Mouse (Mus musculus) macrophage (primary cell): ENCODE results near the gene Dync1li1. TPM values are rescaled to one million over a fixed set of nuclear protein-coding genes. Genes with fewer than 3 reads are reported as not detected.
"Not testable (repeated sequence)": the region's sequence is repeated elsewhere in the genome, so short reads cannot be mapped to it uniquely, and the experiment has no call there.

ENCODE experiments used
- H3K27ac ChIP-seq: fragments of 350-480 bp; formaldehyde crosslinking; 2 replicates; pipeline ENCODE4 v1.9.0; 2021
- H3K36me3 ChIP-seq: fragments of 350-480 bp; formaldehyde crosslinking; 2 replicates; pipeline ENCODE4 v1.9.0; 2021; ENCODE audit errors: inconsistent target
- H3K4me3 ChIP-seq: fragments of 350-480 bp; formaldehyde crosslinking; 2 replicates; pipeline ENCODE4 v1.9.0; 2021; ENCODE audit errors: inconsistent target
- H3K79me2 ChIP-seq: fragments of 350-480 bp; formaldehyde crosslinking; 2 replicates; pipeline ENCODE4 v1.9.0; 2021; ENCODE audit errors: inconsistent target
- WGBS: methylation state at CpG from one replicate; pipeline ENCODE4 v1.1.7; 2026; ENCODE audit warnings: inconsistent platforms; ENCODE audit not compliant: missing documents; 5-methylcytosine and 5-hydroxymethylcytosine counted together
- polyA plus RNA-seq: library from polyadenylated mRNA; stranded (reverse); fragments of 250-400 nt; gene quantifications from 3 replicates; pipeline ENCODE4 v1.2.4, GENCODE M21; 2018; ENCODE audit warnings: inconsistent platforms
- total RNA-seq, 78 experiments: library from RNA; depleted of rRNA; stranded (reverse); fragments of 250-400 nt; gene quantifications; 1 replicate in 9 of 78; 2 replicates in 24 of 78; 3 replicates in 43 of 78; 4 replicates in 2 of 78; pipeline ENCODE4 v1.2.4; 2018; ENCODE audit warnings: inconsistent platforms in 56 of 78

Dync1li1 gene
- 100 to 1,000 TPM in 1 of 26 experiments, 10 to 100 TPM in 25; 34.1 to 104 (median 52.5) TPM for total RNA-seq (2018; cell fraction: chromatin; rRNA removed)
- total RNA-seq (2018; cell fraction: cytosol; rRNA removed): 10 to 100 TPM; 46.7 to 70.7 (median 53.5) TPM
- total RNA-seq (2018; cell fraction: nucleus; rRNA removed): 10 to 100 TPM; 35.0 to 59.1 (median 50.4) TPM
- 39.8 to 54.4 TPM (median 39.9 TPM) in 3 replicates for polyA plus RNA-seq

- 1% methylated on average over 55 of the region's 57 CpGs for WGBS
- H3K36me3 ChIP-seq: no peaks in the 10 kb centered on the region
- H3K79me2 ChIP-seq: peaks cover 39% of the 10 kb centered on the region
- peak within 1 kb of the TSS; percentile 54 for H3K27ac ChIP-seq
- peak within 1 kb of the TSS; percentile 59 for H3K4me3 ChIP-seq
Observed at GRCm38 (mm10) chr9:114688252-114688952, at the start of gene Dync1li1. Gene Dync1li1 (plus strand): TSS chr9:114688790.

- Histone ChIP-seq H3K36me3 (no peaks in the 10 kb centered on the region), H3K27ac (peak overlapping the region; percentile 46), H3K79me2 (peaks cover 53% of the 10 kb centered on the region), H3K4me3 (peak overlapping the region; percentile 78)
- 16% methylated on average over 18 of the region's 18 CpGs for WGBS
Observed at GRCm38 (mm10) chr9:114639186-114639748, 49.3 kb upstream of the Dync1li1 start.

- Histone ChIP-seq H3K27ac (peak within 1 kb of the TSS; percentile 46), H3K79me2 (peaks cover 45% of the 10 kb centered on the region), H3K4me3 (peak within 1 kb of the TSS; percentile 78), H3K36me3 (no peaks in the 10 kb centered on the region)
- 5% methylated on average over 51 of the region's 51 CpGs for WGBS
Observed at GRCm38 (mm10) chr9:114639839-114640646, 48.5 kb upstream of the Dync1li1 start, which contains the start of gene Cnot10. Gene Cnot10 (minus strand): TSS chr9:114640184.

GRCm38 (mm10) chr9:114646556-114647505 is 41.8 kb upstream of the Dync1li1 start:
- Histone ChIP-seq H3K36me3 (no peaks in the 10 kb centered on the region), H3K4me3 (no peak overlapping the region), H3K79me2 (no peaks in the 10 kb centered on the region), H3K27ac (no peak overlapping the region)
- WGBS: 89% methylated on average over 11 of the region's 12 CpGs

- no peak overlapping the region for H3K4me3 ChIP-seq
- 82% methylated on average over 28 of the region's 28 CpGs for WGBS
- H3K79me2 ChIP-seq: no peaks in the 10 kb centered on the region
- H3K36me3 ChIP-seq: no peaks in the 10 kb centered on the region
- H3K27ac ChIP-seq: no peak overlapping the region
Observed at GRCm38 (mm10) chr9:114647506-114648432, 40.8 kb upstream of the Dync1li1 start.

- H3K4me3 ChIP-seq, H3K79me2 ChIP-seq, H3K36me3 ChIP-seq, H3K27ac ChIP-seq: not testable (repeated sequence)
- WGBS: 44% methylated on average over 8 of the region's 9 CpGs
Observed at GRCm38 (mm10) chr9:114648472-114648871, 40.1 kb upstream of the Dync1li1 start.

- Histone ChIP-seq H3K79me2 (no peaks in the 10 kb centered on the region), H3K4me3 (no peak overlapping the region), H3K36me3 (no peaks in the 10 kb centered on the region), H3K27ac (no peak overlapping the region)
- 82% methylated on average over 5 of the region's 5 CpGs for WGBS
Observed at GRCm38 (mm10) chr9:114649371-114649770, 39.2 kb upstream of the Dync1li1 start.

- no peaks in the 10 kb centered on the region for H3K79me2 ChIP-seq
- no peaks in the 10 kb centered on the region for H3K36me3 ChIP-seq
- H3K4me3 ChIP-seq: no peak overlapping the region
- WGBS: 53% methylated on average over 21 of the region's 21 CpGs
- H3K27ac ChIP-seq: no peak overlapping the region
Observed at GRCm38 (mm10) chr9:114650938-114651634, 37.5 kb upstream of the Dync1li1 start.

GRCm38 (mm10) chr9:114655356-114655755 is 33.2 kb upstream of the Dync1li1 start:
- Histone ChIP-seq H3K36me3 (no peaks in the 10 kb centered on the region), H3K4me3 (no peak overlapping the region), H3K27ac (no peak overlapping the region), H3K79me2 (no peaks in the 10 kb centered on the region)
- 91% methylated on average over 4 of the region's 4 CpGs for WGBS

- Histone ChIP-seq H3K79me2 (no peaks in the 10 kb centered on the region), H3K36me3 (no peaks in the 10 kb centered on the region), H3K4me3 (no peak overlapping the region), H3K27ac (no peak overlapping the region)
- WGBS: 23% methylated on average over 3 of the region's 3 CpGs
Observed at GRCm38 (mm10) chr9:114656701-114657100, 31.9 kb upstream of the Dync1li1 start.

GRCm38 (mm10) chr9:114660506-114660905 is 28.1 kb upstream of the Dync1li1 start:
- Histone ChIP-seq H3K4me3 (no peak overlapping the region), H3K36me3 (no peaks in the 10 kb centered on the region), H3K27ac (no peak overlapping the region), H3K79me2 (no peaks in the 10 kb centered on the region)
- 92% methylated on average over 5 of the region's 6 CpGs for WGBS

- Histone ChIP-seq H3K4me3 (no peak overlapping the region), H3K36me3 (no peaks in the 10 kb centered on the region), H3K79me2 (no peaks in the 10 kb centered on the region), H3K27ac (no peak overlapping the region)
- WGBS: 87% methylated on average over 4 of the region's 6 CpGs
Observed at GRCm38 (mm10) chr9:114660983-114661382, 27.6 kb upstream of the Dync1li1 start.
